Mouse (Mus musculus): ENCODE results near the gene Lfng.

DNA sequence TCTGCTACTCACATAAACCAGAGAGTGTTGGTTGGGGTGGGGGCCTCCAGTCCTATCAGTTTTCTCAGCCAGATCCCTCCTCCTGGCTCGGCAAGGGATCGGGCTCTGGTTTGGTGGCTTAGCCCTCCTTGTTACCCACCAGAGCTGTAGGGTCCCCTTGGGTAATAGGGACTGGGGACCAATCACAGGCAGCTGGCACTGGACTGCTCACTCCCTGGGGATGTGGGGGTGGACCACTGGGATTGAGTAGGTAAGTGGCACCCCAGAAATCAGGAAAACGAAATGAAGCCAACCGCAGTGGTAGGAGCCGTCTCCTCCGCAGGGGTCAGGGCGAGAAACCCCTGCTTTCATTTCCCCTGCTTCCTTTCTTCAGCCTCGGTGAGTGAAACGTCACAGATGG is 14.0 kb downstream of the Lfng start:
- TF ChIP-seq POLR2A (IDR thresholded peaks at IDR 0.05; ENCODE audit: borderline replicate concordance, insufficient read depth, low read length), result no peak
- no peak for TF ChIP-seq CTCF (IDR thresholded peaks at IDR 0.05; ENCODE audit: borderline replicate concordance, insufficient read depth, low read depth, low read length)

All from cerebellum, adult 2 months (tissue).